Comparison of ENCODE assay signal across 18 mouse cellular contexts in the genomic region with DNA sequence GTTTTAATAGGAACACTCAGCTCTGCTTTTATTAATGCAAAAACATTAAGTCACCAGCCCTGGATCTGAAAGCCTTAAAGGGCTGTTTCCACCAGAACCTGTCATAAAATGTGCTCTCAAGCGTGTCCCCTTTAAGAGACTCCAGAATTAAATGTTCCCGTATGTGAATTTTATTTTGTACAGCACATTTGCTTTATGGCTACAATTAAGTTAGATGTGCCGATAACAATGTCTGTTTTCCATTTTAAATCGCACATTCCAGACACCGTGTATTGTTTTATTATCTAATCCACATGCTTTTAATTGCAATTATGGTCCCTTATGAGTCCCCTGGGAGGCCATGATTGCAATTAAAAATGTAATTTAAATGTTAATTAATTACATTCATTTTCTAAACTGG.
A peak's percentile ranks its signal among the peaks of the same experiment; 100 is the strongest.
DNase-seq lines count a peak whose midpoint lies in the region; ATAC-seq and TF ChIP-seq lines count a peak whose summit lies in the region.
"Had no signal": no experiment of that assay in that cellular context is flagged by ENCODE, and none has a peak within 500 bp of the region (broad histone marks: within the 10 kb centered on the region; RNA-seq: fewer than 3 reads in every experiment).

No protein-coding gene starts in this region.

- TF ChIP-seq CTCF in brain, embryonic 14.5 days (IDR thresholded peaks at IDR 0.05; ENCODE audit: borderline replicate concordance, extremely low read depth, insufficient read depth, insufficient read length): no peak

- H3K27ac ChIP-seq in limb, embryonic 12.5 days: no peak overlapping the region
- H3K27ac ChIP-seq in limb, embryonic 10.5 days: no peak overlapping the region
- no peak overlapping the region; the same call in 1 of the 2 replicates for H3K27ac ChIP-seq in neural tube, embryonic 15.5 days (replicated peaks)
- H3K27ac ChIP-seq: forebrain, embryonic 13.5 days; heart, embryonic 10.5 days; liver, embryonic 13.5 days had no signal

- no peak for DNase-seq in limb, embryonic 10.5 days (ENCODE audit: low spot score)
- DNase-seq in brain, embryonic 14.5 days (ENCODE audit: low read depth): peak; percentile 65
- DNase-seq in forelimb bud, embryonic 11.5 days (ENCODE audit: low read depth, low spot score): peak; percentile 71
- DNase-seq in heart, postnatal 25 days (ENCODE audit: low spot score): no peak
- DNase-seq in lung, postnatal 25 days (ENCODE audit: low spot score): no peak
- DNase-seq: adrenal gland, adult 8-10 months; cerebellum, postnatal 14 days; kidney, adult 9 months; kidney, postnatal 36 days; liver, embryonic 13.5 days; lung, embryonic 14.5 days; lung, postnatal 4 days; retina, postnatal 1 day had no signal

- H3K36me3 ChIP-seq in limb, embryonic 12.5 days: no peaks in the 10 kb centered on the region
- no peaks in the 10 kb centered on the region for H3K36me3 ChIP-seq in limb, embryonic 10.5 days
- H3K36me3 ChIP-seq in neural tube, embryonic 15.5 days: no peaks in the 10 kb centered on the region
- H3K36me3 ChIP-seq: heart, embryonic 10.5 days; liver, embryonic 13.5 days had no signal

- peaks cover 21% of the 10 kb centered on the region for H3K27me3 ChIP-seq in limb, embryonic 12.5 days
- H3K27me3 ChIP-seq in limb, embryonic 10.5 days (ENCODE audit: low read depth, poor library complexity, severe bottlenecking): no peaks in the 10 kb centered on the region
- no peaks in the 10 kb centered on the region for H3K27me3 ChIP-seq in neural tube, embryonic 15.5 days (replicated peaks)
- H3K27me3 ChIP-seq: forebrain, embryonic 13.5 days; liver, embryonic 13.5 days had no signal

- no peak overlapping the region for H3K4me3 ChIP-seq in limb, embryonic 12.5 days (replicated peaks)
- H3K4me3 ChIP-seq in limb, embryonic 10.5 days: no peak overlapping the region
- no peak overlapping the region for H3K4me3 ChIP-seq in neural tube, embryonic 15.5 days (replicated peaks)
- H3K4me3 ChIP-seq: forebrain, embryonic 13.5 days; heart, embryonic 10.5 days; liver, embryonic 13.5 days; myocyte had no signal

- WGBS in limb, embryonic 12.5 days: 17% methylated on average over 5 of the region's 5 CpGs
- WGBS in limb, embryonic 10.5 days: 40% methylated on average over 5 of the region's 5 CpGs
- 20% methylated on average over 5 of the region's 5 CpGs for whole genome bisulfite sequencing in neural tube, embryonic 15.5 days

- peaks cover 48% of the 10 kb centered on the region for H3K4me1 ChIP-seq in limb, embryonic 12.5 days (replicated peaks)
- peaks cover 65% of the 10 kb centered on the region for H3K4me1 ChIP-seq in limb, embryonic 10.5 days
- peaks cover 47% of the 10 kb centered on the region for H3K4me1 ChIP-seq in neural tube, embryonic 15.5 days
- H3K4me1 ChIP-seq: liver, embryonic 13.5 days had no signal

- peak overlapping the region; percentile 27; the same call in 1 of the 2 replicates for H3K4me2 ChIP-seq in limb, embryonic 12.5 days
- 0 out of 2 replicates have a peak overlapping the region, but pooled peaks have one; percentile 7 for H3K4me2 ChIP-seq in neural tube, embryonic 15.5 days
- H3K4me2 ChIP-seq: forebrain, embryonic 13.5 days; liver, embryonic 13.5 days; lung, embryonic 14.5 days had no signal

- TF ChIP-seq POLR2A in brain, embryonic 14.5 days (IDR thresholded peaks at IDR 0.05; ENCODE audit: borderline replicate concordance, extremely low read depth, insufficient read depth, insufficient read length, poor library complexity, severe bottlenecking): no peak

- no peak overlapping the region for H3K9ac ChIP-seq in limb, embryonic 12.5 days (replicated peaks)
- H3K9ac ChIP-seq in neural tube, embryonic 15.5 days (replicated peaks): no peak overlapping the region
- H3K9ac ChIP-seq: liver, embryonic 13.5 days; lung, embryonic 14.5 days had no signal

- intact Hi-C loops in heart, postnatal 25 days (cut with DNase I): no loop called here

- no peaks in the 10 kb centered on the region for H3K9me3 ChIP-seq in limb, embryonic 12.5 days
- no peaks in the 10 kb centered on the region for H3K9me3 ChIP-seq in limb, embryonic 10.5 days (replicated peaks)
- no peaks in the 10 kb centered on the region for H3K9me3 ChIP-seq in neural tube, embryonic 15.5 days (replicated peaks)
- H3K9me3 ChIP-seq: forebrain, embryonic 13.5 days; heart, embryonic 10.5 days; liver, embryonic 13.5 days had no signal

- no peak for ATAC-seq in limb, embryonic 12.5 days (ENCODE audit: insufficient number of reproducible peaks, insufficient read depth, low FRiP score, low TSS enrichment, low read depth)
- ATAC-seq in neural tube, embryonic 15.5 days (ENCODE audit: low FRiP score): peak; percentile 70
- ATAC-seq: forebrain, embryonic 13.5 days had no signal

Comparison
In these comparisons a context has a peak if more than half of its experiments do, and no peak if none do; other contexts are left out.
1. DNase-seq: peak in brain, embryonic 14.5 days (single experiment) and forelimb bud, embryonic 11.5 days (single experiment); none in limb, embryonic 10.5 days (single experiment), heart, postnatal 25 days (single experiment) and lung, postnatal 25 days (single experiment).